Mouse (Mus musculus): ENCODE results near the gene Uba5.

- TF ChIP-seq POLR2A (IDR thresholded peaks at IDR 0.05; ENCODE audit: control insufficient read depth, extremely low read depth, insufficient read depth, low read length, poor library complexity), result no peak
- no peak for TF ChIP-seq CTCF (IDR thresholded peaks at IDR 0.05; ENCODE audit: borderline replicate concordance, control insufficient read depth, extremely low read depth, insufficient read depth, low read length, poor library complexity)
These were observed 39.4 kb upstream of the Uba5 start for GRCm38 (mm10) chr9:104102301-104102700.

Measured in thymus, adult 2 months (tissue).